Mouse (Mus musculus): ENCODE data around the gene Rnf183.

DNA sequence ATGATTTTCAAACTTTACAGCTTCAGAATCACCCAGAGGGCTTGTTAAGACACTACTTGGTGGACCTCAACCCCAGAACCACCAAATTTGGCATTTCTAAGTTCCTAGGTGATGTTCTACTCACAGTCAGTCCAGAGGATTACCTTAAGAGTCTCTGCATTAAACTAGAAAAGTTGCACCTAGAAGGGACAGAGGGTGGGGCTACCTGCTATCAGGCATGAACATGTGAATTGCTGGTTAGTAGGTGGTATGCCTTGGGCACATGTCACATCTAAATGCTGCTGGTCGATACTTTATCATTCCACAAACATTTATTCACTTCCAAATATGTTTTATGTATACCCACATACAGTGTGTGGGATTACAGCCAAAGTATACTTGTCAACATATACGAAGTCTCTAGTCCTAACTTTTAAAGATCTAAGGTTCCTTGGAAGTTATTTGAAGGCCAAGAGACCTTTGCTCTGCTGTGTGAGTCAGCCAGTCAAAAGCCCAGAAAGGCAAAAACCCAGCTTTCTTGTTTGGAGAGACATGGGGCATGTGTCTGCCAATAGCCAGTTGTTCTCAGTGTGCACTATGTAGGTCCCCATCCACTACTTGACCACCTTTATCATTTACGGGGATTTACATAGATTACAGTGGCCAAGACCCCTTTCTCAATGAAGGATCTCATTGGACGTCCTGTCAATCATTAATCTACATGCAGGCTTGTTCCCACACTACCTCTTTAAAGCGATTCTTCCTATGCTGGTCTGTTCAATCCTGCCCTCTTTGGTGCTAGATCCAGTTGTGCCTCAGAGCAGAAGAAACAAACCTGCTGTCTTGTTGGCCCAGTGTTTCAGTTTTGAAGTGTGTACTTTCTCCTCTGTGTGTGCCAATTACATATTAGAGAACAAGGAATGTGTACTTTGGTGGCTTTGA is 45.2 kb downstream of the Rnf183 start:
- TF ChIP-seq CHD2 (IDR thresholded peaks at IDR 0.05; ENCODE audit: low read depth, low read length) (no peak), HCFC1 (IDR thresholded peaks at IDR 0.05; ENCODE audit: borderline replicate concordance, insufficient read depth, low read length) (no peak), ZC3H11A (IDR thresholded peaks at IDR 0.05; ENCODE audit: borderline replicate concordance, low read depth, low read length) (no peak), MAFK (IDR thresholded peaks at IDR 0.05; ENCODE audit: insufficient read depth, low read depth, low read length) (no peak), ZNF384 (IDR thresholded peaks at IDR 0.05; ENCODE audit: low read depth, low read length) (no peak)

Measured in ES-E14 (cell line).